Mouse (Mus musculus) retina, embryonic 14.5 days (tissue): ENCODE results near the gene Cenpi.
"Not testable (repeated sequence)": the region's sequence is repeated elsewhere in the genome, so short reads cannot be mapped to it uniquely, and the experiment has no call there.

Source experiments
- DNase-seq: peaks from one replicate; pipeline ENCODE4 v3.0.0-alpha.2; 2015; ENCODE audit warnings: low spot score

The Cenpi gene

DNA sequence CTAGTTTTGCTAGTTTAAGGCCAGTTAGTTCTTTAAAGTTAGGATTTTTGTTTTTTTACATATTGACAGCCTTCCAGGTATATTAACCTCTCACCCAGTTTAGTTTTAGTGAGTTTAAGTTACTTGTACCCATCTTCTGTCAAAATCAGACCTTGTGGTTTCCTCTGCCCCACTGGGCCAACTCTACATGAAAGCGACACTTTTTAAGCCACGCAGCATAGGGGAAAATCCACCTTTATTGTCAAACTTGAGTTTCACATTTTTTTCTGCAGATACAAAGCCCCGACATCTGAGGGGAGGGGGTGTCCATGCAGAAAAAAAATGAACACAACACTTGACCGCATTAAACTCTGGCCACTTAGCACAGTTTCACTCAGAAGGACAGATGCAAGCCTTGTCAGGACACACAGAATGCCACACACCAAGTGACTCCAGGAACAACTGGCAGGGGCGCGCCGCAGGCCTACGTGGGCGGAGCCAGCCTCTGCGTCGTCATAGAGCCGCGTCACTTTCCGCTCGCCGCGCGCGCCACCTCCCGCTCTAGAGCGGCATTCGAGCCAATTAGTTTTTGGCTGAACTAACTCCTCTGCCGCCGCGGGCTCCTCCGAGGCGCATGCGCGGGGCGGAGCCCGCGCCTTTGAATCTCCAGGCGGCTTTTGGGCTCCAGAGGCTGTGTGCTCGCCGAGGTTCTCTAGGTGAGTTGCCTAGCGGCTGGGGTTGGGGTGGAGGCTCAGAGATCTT, at the start of gene Cenpi:
TSS of gene Cenpi (plus strand) at position 551 of the 741 bp plus-strand sequence.
- DNase-seq: peak; percentile 90

DNA sequence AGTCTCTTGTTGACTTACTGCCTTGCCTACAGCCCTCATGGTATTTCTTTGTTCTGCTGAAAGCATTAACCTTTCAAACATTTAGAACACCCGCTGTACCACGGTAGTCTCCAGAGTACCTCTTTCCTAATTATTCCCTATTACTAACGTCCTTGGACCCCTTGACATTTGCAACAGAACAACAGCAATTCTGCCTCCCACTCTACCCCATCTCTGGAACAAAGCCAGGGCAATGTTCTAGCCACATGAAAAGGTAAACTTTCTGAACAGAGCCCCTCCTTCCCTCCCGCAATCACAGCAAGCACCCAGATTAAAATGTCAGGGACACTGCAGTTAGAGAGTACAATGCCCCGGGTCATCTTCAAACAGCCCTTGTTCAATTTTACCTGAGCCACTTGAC, 46.7 kb upstream of the Cenpi start:
- no peak for DNase-seq

DNA sequence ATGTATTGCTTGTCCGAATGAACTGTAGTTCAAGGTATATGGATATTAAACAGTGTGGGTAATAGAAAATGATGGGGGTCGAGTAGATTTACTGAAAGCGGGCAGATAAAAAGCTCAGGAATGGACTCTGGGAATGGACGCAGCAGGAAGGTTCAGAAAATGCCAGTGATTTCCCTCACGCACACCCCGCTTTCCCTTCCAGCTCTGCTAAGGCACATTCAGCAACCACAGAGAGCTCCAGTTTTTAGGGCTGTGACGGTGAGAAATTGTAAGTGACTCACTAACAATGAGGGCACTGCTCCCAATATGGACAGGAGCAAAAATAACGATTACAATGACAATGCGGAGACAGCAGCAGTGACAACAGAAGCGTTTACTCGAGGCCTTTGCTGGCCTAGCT, 45.8 kb upstream of the Cenpi start:
- DNase-seq: no peak

DNA sequence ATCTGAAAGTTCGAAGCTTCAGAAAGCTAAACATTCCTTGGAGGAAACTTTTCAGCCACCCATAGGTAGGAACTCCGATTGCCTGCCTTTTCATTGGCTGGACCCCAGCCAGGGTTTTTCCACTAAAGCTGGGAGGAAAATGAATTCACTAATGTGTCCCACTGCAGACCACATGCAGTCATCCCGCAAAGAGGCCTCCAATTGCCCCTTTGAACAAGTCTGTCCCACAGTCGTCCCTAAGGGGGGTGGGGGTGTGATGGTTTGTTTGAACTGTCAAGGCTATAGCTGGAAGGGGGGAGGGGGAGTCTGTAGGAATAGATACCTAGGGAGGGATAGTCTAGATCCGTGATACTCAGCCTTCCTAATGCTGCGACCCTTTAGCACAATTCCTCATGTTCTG, 32.2 kb upstream of the Cenpi start:
- DNase-seq: no peak

DNA sequence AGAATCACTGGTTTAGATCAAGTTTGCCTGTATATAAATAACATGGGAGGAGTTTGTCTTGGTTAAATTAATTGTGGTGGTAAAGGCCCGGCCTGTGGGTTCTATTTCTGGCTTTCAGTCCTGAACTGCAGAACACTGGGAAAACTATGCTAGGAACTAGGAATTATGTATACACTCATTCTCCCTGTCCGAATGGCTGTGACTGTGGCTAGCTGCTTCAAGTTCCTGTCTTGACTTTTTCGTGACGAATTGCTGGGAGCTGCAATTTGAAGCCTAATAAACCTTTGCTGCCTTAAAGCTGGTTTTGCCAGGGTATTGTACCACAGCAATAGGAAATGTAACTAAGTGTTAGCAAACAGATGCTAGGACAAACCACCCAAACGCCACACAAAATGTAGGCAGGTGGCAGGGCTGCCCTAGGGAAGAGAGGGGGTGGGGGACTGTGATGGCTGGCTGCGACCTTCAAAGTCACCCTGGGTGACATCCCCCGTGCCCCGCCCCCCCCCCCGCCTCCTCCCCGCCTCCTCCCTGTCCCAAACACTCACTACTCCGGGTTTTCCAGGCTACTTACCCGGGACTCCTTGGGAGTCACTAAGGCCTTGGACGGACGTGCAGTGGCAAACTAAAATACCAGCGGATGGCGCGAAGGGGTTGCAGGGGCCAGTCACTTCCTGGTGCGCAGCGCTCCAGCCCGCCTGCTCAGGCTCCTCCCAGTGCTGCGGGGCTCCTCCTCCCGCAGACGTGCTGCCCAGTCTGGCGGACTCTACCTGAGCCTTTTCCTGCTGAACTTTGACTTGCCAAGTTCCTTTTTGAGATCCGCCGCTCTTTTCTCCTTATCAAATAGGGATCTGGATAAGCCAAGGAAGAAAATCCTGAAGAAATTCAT, 31.4 kb upstream of the Cenpi start, which contains the start of gene Trmt2b:
TSS of gene Trmt2b (minus strand) at position 710 of the 886 bp plus-strand sequence.
- peak; percentile 59 for DNase-seq

DNA sequence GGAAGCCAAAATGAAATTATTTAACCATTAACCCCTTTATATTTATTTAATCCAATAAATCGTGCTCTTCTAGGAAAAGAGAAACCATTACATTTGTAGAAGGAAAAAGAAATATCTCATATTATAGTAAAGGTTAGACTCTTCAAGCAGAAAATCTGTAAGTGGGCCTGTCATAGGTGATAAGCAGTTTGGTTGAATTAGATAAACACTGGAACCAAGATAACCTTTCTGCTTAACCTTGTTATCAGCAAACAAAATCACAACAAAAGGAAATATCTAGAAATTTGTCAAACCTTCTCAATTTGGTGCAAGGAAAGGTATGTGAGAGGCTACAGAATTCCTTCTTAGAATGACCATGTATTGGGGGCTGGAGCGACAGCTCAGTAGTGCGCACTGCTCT, 27.4 kb upstream of the Cenpi start:
- DNase-seq: no peak

DNA sequence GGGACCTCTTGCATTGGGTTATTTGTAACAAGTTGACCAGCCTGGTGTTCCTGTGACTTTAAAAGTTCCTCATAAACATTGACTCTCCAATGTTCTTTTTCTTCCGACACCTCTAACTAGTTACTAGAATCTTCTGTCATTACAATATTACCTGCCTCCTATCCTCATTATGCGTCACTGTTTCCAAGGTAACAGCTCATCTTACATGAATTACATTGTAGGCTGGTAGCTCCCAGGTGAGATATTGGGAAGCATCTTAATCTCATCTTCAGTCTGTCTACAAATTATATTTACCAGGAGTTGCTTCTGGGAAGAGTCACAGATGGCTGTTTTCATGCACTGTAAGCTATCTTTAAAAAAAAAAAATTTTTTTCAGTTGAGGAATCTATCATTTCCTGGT, 22.8 kb upstream of the Cenpi start:
- DNase-seq: no peak

DNA sequence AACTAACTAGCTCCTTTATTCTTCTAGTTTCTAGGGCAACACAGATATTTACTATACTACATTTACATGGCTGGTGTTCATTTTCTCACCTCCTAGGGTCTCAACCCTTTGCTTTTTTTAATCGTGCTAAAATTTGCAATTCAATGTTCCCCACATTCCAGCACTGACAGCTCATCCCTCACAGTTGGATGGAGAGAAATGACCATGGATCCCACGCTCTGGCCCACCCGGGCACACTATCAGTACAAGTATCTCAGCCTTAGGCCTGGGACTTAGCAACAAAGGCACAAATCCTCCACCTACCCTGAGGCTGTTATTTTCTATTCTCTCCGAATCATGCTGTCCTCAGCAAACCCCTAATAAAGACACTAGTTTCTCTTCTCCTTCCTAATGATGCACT, 22.1 kb upstream of the Cenpi start:
- no peak for DNase-seq

DNA sequence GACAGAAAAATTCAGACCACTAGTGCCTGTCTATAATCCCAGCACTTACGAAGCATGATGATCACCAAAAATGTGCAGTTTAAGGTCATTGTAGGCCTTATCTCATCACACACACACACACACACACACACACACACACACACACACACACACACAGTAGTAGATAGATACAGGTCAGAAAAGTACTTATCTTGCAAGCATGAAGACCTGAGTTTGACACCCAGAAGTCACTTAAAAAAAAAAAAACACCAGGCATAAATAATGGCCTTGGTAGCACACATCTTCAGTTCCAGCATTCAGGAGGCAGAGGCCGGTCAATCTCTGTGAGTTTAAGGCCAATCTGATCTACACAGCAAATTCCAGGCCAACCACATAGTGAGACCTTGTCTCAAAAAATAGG, 20.6 kb upstream of the Cenpi start:
- no peak for DNase-seq

DNA sequence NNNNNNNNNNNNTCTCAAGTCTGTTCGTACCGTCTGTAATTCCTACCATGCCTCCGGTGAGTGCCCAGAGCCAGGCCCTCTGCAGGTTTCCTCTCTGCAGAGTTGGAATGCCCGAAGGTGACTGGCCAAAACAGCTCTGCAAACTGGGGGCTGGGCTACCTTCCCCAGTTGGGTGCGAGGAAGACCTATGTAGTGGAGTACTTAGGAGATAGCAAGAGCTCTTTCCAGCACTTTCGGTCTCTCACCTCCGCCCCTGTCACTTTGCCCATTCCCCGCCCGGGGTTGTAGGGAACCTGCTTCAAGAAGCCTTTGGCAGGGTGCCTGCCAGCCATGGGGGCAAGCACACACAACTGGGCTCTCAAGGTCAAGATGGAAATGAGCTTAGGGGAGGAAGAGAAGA, 11.6 kb upstream of the Cenpi start:
- DNase-seq: peak; percentile 10

DNA sequence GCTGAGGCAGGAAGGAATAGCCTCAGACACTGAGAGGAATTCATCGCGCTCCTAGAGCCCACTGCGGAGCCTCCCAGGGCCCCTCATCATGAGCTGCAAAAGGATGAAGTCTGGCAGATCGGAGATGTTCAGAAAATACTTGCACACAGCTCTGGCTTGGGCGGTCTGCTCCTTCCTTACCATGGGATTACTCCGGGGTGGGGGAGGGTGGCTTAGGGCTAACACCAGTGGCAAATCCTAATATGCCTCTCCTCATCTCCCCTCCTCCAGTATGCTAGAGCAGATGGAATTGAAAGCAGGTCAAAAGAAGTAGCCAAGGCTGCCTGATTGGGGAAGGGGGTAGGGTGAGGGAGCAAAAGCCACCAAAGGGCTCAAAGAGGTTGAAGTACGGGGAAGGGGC, 11.1 kb upstream of the Cenpi start:
- peak; percentile 30 for DNase-seq

DNA sequence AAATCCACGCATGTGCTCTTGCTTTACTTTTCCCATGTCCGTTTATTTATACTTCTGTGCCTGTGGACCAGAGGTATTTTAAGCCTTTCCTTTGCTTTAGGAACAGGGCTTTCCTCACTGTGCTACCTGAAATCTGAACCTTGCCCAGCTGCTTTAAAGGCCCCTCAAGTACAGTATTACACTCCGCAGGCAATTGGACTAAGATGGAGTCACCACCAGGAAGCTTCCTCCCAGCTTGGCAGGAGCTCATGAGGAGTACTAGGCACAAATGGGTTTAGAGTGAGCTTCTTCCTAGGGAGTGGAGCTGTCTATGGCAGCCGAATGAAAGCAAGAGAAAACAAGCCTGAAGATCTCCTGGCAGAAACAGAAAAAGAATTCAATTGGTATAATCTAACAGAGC, 10.7 kb upstream of the Cenpi start:
- DNase-seq: peak; percentile 3

DNA sequence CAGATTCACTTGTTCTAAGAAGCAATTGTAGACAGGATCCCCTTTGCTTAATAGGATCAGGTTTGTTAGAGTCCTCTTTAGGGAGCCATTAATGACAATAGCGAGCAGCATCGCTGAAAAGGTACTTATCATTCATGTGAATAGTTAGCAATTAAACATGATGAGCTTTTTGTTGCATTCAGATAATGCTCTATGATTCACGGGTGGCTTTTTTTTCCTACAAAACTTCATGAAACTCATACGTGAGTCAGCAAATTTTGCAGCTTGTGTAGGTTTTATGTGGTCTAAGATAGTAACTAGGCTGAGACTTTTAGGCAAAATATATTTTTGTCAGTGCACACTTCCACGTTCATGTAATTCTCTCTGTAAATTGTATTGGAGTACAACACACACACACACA, 7.7 kb upstream of the Cenpi start:
- DNase-seq: peak; percentile 6

DNA sequence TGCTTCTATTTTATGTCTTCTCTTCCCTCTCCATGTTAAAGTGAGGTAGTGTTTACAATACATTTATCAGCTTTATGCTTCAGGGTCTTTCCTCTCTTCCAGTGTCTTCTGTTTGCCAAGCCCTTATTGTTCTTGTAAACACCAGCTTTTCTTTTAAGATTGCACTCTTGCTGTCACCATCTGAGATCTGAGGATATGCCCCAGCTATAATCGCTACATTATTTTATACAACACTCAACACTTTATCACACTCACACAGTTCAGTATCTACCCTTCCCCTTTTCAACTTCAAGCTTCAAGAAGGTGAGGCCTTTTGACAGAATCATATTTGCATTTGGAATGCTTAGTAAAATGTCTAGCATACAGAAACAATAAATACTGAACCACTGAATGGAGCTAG, 4.6 kb upstream of the Cenpi start:
- no peak for DNase-seq

DNA sequence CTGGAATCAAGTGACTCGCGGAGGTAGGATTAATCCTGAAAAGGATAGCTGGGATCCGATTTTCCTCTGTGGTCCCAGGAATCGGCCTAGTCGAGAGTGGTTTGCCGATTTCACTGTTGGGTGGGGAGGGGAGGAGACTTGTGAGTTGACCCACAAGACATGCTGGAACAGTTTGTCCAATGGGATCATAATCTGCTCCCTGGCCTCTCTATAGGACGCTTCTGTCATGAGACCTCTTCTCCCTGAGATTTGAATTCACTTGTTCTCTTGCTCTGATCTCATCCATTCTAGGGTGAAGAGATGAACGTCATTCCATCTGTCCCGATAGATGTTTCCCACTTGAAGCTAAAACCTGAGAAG, 371 bp downstream of the Cenpi start:
- no peak for DNase-seq

DNA sequence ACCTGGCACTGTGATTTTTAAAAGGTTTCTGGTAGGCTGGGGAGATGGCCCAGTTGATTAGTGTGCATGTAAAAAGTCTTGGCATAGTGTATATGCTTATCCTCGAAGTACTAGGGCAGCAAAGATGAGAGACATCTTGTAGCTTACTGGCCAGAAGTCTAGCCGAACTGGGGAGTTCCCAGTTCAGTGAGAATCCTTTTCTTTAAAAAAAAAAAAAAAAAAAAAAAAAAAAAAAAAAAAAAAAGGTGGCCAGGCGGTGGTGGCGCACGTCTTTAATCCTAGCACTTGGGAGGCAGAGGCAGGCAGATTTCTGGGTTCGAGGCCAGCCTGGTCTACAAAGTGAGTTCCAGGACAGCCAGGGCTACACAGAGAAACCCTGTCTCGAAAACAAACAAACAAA, 3.3 kb downstream of the Cenpi start:
- not testable (repeated sequence) for DNase-seq

DNA sequence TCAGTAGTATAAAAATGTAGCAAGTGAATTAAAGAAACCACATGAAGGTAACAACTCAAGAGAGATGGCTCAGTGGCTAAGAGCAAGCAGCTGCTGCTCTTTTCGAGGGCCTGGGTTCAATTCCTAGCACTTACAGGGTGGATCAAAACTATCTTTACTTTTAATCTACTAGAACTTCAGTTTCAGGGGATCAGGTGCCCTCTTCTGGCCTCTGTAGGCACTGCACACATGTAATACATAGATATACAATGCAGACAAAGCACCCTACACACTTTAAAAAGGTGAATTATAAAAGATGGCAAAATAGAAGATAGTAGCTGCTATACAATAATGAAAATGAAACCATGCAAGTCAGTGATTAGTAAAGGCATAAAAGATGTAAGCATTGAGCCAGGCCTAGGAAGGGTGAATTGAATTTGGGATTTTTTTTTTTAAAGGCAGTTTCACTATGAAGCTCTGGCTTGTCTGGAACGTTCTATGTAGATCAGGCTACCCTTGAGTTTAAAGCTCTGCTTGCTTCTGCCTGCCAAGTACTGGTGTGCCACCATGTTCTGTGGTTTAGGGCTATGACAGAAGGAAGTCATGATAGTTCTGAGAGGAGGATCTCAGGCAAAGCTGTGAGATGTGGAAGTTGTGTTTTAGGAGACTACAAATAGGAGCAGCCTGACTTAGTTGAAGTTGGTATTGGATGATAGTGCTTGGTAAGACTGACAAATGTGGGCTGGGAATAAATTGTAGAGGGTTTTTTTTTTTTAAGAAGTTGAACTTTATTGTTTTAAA, 11.5 kb downstream of the Cenpi start:
- peak; percentile 46 for DNase-seq

DNA sequence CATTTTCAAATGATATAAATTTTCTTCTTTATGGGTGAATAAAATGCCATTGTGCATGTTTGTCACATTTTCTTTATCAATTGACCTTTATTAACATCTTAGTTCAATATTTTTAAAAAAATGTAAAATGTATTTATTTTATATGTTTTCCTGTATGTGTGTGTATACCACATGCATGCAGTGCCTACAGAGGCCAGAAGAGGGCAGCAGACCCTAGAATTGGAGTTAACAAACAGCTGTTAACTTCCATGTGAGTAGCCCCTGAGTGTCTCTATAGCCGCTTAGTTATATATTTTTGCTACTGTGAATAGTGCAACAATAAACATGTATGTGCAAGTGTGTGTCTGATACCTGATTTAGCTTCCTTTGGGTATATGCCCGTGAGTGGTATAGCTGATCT, 25.4 kb downstream of the Cenpi start:
- no peak for DNase-seq

DNA sequence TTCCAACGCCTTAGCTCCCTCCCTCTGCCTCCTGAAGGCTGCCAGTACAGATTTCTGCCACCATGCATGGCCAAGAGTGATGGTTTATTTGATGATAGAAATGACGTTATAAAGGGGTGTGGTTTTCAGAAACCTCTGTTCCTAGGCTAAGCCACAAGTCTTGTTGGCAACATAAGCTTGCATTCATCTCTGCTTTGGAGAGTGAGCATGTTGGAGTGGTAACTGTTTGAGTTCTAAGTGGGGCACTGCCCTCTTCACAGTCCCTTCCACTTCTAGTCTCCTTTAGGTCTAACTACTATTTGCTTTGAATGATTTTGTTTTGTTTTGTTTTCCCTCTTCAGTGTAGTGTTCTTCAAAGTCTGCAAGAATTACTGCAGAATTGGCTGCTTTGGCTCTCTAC, 34.9 kb downstream of the Cenpi start:
- no peak for DNase-seq

DNA sequence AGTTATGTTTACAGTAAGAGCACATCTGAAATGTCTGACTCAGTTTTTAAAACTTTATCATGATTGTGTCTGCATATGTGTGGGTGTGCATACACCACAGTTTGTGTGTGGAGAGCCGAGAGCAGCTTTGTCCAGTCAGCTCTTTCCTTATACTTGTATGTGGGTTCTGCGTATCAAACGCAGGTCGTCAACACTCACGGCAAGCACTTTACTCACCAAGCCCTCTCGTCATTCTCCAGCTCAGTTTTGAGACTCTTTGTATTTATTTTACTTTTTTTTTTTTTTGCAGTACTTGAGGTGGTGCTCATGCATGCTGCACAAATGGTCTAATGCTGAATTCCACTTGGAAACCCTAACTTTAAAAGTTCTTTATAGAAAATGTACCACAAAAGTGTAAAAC, 42.3 kb downstream of the Cenpi start:
- no peak for DNase-seq

DNA sequence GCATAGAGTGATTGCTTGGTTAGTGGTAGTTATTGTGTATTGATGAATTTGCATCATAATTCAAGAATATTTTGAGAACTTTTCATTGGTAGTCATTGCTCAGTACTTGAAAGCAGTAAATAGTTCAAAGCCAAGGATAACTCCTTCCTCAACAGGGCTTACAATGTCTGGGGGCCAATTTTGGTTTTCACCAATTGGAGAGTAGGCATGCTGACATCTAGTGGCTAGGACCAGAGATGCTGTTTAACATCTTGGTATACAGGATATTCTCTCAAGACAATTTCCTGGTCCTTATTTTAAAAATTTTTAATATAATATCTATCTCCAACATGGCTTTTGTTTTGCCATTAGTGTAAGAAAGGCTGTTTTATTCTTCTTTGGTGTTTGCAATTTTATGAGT, 46.0 kb downstream of the Cenpi start:
- DNase-seq: peak; percentile 2

DNA sequence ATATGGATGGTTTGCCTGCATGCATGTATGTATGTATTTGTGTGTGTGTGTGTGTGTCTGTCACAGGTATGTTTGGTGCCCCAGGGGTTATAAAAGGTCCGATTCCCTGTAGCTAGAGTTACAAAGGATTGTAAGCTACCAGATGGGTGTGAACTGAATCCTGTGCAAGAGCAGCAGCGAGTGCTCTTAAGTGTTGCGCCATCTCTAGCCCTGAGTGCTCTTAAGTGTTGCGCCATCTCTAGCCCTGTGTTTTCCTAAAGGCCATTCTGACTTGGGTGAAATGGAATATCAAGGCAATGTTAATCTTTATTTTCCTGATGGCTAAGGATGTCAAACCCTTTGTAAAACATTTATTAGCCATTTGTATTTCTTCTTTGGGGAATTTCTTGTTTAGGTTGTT, 51.5 kb downstream of the Cenpi start:
- no peak for DNase-seq

DNA sequence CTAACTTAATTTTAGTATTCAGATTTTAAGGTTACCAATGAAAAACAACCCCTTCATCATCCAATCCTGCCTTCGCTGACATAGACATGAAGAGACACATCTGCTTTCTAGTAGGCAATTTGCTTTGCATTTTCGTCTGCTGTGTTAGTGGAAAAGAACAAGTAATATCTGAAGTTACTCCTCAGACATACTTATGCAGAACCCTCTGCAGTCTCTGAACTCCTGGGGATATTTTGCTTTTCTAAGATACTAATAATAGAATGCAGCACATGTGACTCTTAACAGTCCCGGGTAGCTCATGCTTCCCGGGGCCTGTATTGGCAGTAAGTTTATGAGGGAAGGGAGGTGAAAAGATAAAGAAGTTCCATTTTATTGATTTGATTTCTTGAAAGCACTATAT, 54.3 kb downstream of the Cenpi start:
- no peak for DNase-seq
